7 mouse cellular contexts compared by ENCODE assay signal in the genomic region with DNA sequence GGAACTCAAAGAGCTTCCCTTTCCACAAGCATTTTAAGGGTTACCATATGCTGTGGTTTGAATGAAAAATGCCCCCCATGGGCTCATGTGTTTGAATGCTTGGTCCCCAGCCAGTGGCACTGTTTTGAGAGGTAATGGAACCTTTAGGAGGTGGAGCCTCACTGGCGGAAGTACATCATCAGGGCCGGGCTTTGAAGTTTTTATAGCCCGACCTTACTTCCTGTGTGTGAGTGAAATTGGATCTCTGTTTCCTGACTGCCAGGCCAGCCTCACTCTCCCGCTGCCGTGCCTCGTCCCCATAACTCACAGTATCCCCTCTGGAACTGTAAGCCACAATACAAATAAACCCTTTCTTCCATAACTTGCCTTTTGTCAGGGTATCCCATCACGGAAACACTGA.
DNase-seq lines count a peak whose midpoint lies in the region; ATAC-seq lines count a peak whose summit lies in the region.

No protein-coding gene starts in this region.

- H3K4me2 ChIP-seq in neural tube, embryonic 11.5 days (ENCODE audit: low read depth): peak overlapping the region; percentile 26
- H3K4me2 ChIP-seq in forebrain, embryonic 13.5 days: peak overlapping the region; percentile 43
- H3K4me2 ChIP-seq in liver, embryonic 12.5 days: peak overlapping the region; percentile 72

- H3K9me3 ChIP-seq in neural tube, embryonic 11.5 days (ENCODE audit: control insufficient read depth, low read length): no peaks in the 10 kb centered on the region
- H3K9me3 ChIP-seq in forebrain, embryonic 13.5 days (replicated peaks): 0 out of 2 replicates have a peak, but pooled peaks cover 3% of the 10 kb centered on the region
- H3K9me3 ChIP-seq in liver, embryonic 12.5 days (replicated peaks): no peaks in the 10 kb centered on the region

- peaks cover 31% of the 10 kb centered on the region for H3K4me1 ChIP-seq in neural tube, embryonic 11.5 days (ENCODE audit: control insufficient read depth, insufficient read depth, low read length)
- peaks cover 68% of the 10 kb centered on the region for H3K4me1 ChIP-seq in forebrain, embryonic 13.5 days
- peaks cover 74% of the 10 kb centered on the region for H3K4me1 ChIP-seq in liver, embryonic 12.5 days

- H3K4me3 ChIP-seq in neural tube, embryonic 11.5 days (ENCODE audit: low read depth, low read length): no peak overlapping the region
- no peak overlapping the region for H3K4me3 ChIP-seq in forebrain, embryonic 13.5 days
- H3K4me3 ChIP-seq in liver, embryonic 12.5 days: no peak overlapping the region

- DNase-seq in neural tube, embryonic 11.5 days (ENCODE audit: low spot score): no peak
- no peak for DNase-seq in neural tube, embryonic 10.5 days (ENCODE audit: extremely low spot score, low spot score)
- no peak for DNase-seq in urinary bladder, adult 2 months (ENCODE audit: low spot score)
- no peak for DNase-seq in gastrocnemius, postnatal 4 days (ENCODE audit: low spot score in 2 of 2)
- DNase-seq in gastrocnemius, postnatal 14 days: no peak

- H3K27me3 ChIP-seq in neural tube, embryonic 11.5 days (ENCODE audit: control insufficient read depth, insufficient read depth, low read length): no peaks in the 10 kb centered on the region
- no peaks in the 10 kb centered on the region for H3K27me3 ChIP-seq in forebrain, embryonic 13.5 days
- H3K27me3 ChIP-seq in liver, embryonic 12.5 days (replicated peaks): no peaks in the 10 kb centered on the region

- no peaks in the 10 kb centered on the region; the same call in 1 of the 2 replicates for H3K36me3 ChIP-seq in neural tube, embryonic 11.5 days (ENCODE audit: control insufficient read depth, insufficient read depth, low read length)
- H3K36me3 ChIP-seq in forebrain, embryonic 13.5 days (ENCODE audit: poor library complexity, severe bottlenecking): peaks cover 26% of the 10 kb centered on the region
- peaks cover 16% of the 10 kb centered on the region for H3K36me3 ChIP-seq in liver, embryonic 12.5 days

- no peak for ATAC-seq in neural tube, embryonic 11.5 days (ENCODE audit: insufficient read depth, low FRiP score, low TSS enrichment)
- no peak for ATAC-seq in forebrain, embryonic 13.5 days
- ATAC-seq in liver, embryonic 12.5 days: no peak

- 21% methylated on average over 7 of the region's 7 CpGs for WGBS in neural tube, embryonic 11.5 days
- 47% methylated on average over 7 of the region's 7 CpGs for WGBS in forebrain, embryonic 13.5 days
- WGBS in liver, embryonic 12.5 days (ENCODE audit: insufficient replicate concordance): 42% methylated on average over 7 of the region's 7 CpGs

- intact Hi-C loops in gastrocnemius, postnatal 14 days (cut with DNase I; ENCODE audit: low total_unique reads): no loop called here

- H3K9ac ChIP-seq in neural tube, embryonic 11.5 days (ENCODE audit: low read length): no peak overlapping the region; the same call in 1 of the 2 replicates
- H3K9ac ChIP-seq in forebrain, embryonic 13.5 days: peak overlapping the region; percentile 46; the same call in 1 of the 2 replicates
- 0 out of 2 replicates have a peak overlapping the region, but pooled peaks have one; percentile 4 for H3K9ac ChIP-seq in liver, embryonic 12.5 days

- peak overlapping the region; percentile 80; the same call in 1 of the 2 replicates for H3K27ac ChIP-seq in neural tube, embryonic 11.5 days (ENCODE audit: low read depth, low read length)
- H3K27ac ChIP-seq in forebrain, embryonic 13.5 days: peak overlapping the region; percentile 73
- peak overlapping the region; percentile 94 for H3K27ac ChIP-seq in liver, embryonic 12.5 days
